Comparison of ENCODE assay signal across 19 mouse cellular contexts in genomic region chr13:70515004-70515403, GRCm38 (mm10).
"Had no signal": no experiment of that assay in that cellular context is flagged by ENCODE, and none has a peak within 500 bp of the region (broad histone marks: within the 10 kb centered on the region; RNA-seq: fewer than 3 reads in every experiment).

No protein-coding gene starts in this region.

- H3K27ac ChIP-seq: liver, embryonic 12.5 days; liver, embryonic 14.5 days; midbrain, embryonic 12.5 days; neural tube, embryonic 13.5 days; neural tube, embryonic 15.5 days; stomach, embryonic 15.5 days; stomach, postnatal 0 days had no signal

- H3K9ac ChIP-seq: liver, embryonic 12.5 days; liver, embryonic 14.5 days; lung, embryonic 14.5 days; midbrain, embryonic 12.5 days; neural tube, embryonic 13.5 days; neural tube, embryonic 15.5 days; stomach, embryonic 15.5 days had no signal

- H3K9me3 ChIP-seq: midbrain, embryonic 12.5 days; neural tube, embryonic 13.5 days; neural tube, embryonic 15.5 days; stomach, embryonic 15.5 days had no signal

- H3K27me3 ChIP-seq: liver, embryonic 12.5 days; midbrain, embryonic 12.5 days; neural tube, embryonic 13.5 days; neural tube, embryonic 15.5 days; stomach, embryonic 15.5 days had no signal

- H3K36me3 ChIP-seq: liver, embryonic 12.5 days; midbrain, embryonic 12.5 days; neural tube, embryonic 13.5 days; neural tube, embryonic 15.5 days; stomach, embryonic 15.5 days had no signal

- DNase-seq: lung, adult 18-20 months; lung, embryonic 14.5 days; lung, postnatal 10 days; lung, postnatal 4 days; retina, postnatal 1 day; right cerebral cortex, adult 18-20 months; right cerebral cortex, postnatal 25 days; right cerebral cortex, postnatal 4 days; thymus, adult 2 months; thymus, postnatal 25 days; thymus, postnatal 4 days had no signal

- H3K4me3 ChIP-seq: liver, embryonic 12.5 days; midbrain, embryonic 12.5 days; myocyte; neural tube, embryonic 13.5 days; neural tube, embryonic 15.5 days; stomach, embryonic 15.5 days had no signal

- ATAC-seq: liver, embryonic 12.5 days had no signal

- H3K4me2 ChIP-seq: liver, embryonic 12.5 days; lung, embryonic 14.5 days; midbrain, embryonic 12.5 days; neural tube, embryonic 13.5 days; neural tube, embryonic 15.5 days; stomach, embryonic 15.5 days had no signal

- H3K4me1 ChIP-seq: liver, embryonic 12.5 days; midbrain, embryonic 12.5 days; neural tube, embryonic 13.5 days; neural tube, embryonic 15.5 days; stomach, embryonic 15.5 days had no signal
